Mouse (Mus musculus) embryo, embryonic 10 days (tissue): ENCODE results near the gene Hook2.
A peak's percentile ranks its signal among the peaks of the same experiment; 100 is the strongest.

ENCODE experiments used
- DNase-seq: peaks from one replicate; pipeline ENCODE4 v3.0.0-alpha.2; 2015; ENCODE audit warnings: low spot score

The Hook2 gene

DNA sequence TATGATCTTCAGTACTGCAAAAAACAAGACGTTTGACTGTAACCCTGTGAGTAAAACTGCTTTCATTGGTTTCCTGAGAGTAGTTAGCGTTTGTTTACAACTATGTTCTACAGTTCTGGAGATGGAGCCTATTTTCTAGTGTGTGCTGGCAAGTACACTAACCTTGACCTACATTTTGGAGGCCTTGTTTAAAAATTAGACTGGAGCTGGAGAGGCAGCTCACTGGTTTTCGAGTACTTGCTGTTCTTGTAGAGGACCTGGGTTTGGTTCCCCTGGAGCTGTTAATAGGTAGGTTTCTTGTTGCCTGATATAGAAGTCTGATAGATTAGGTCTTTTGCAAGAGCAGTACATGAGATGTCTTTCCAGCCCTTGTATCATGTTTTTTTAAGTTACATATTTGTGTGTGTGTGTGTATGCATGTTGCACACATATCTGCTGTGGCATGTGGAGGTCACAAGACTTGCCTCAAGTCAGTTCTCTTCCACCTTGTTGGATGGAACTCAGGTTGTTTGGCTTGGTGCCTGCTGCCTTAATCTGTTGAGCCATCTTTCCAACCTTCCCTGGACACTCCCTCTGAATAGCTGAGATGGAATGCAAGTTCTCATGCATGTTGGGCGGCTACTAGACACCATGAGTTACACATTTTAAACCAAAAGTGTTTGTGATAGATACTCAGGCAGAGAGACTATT lies 42.4 kb downstream of the Hook2 start:
- DNase-seq = no peak

DNA sequence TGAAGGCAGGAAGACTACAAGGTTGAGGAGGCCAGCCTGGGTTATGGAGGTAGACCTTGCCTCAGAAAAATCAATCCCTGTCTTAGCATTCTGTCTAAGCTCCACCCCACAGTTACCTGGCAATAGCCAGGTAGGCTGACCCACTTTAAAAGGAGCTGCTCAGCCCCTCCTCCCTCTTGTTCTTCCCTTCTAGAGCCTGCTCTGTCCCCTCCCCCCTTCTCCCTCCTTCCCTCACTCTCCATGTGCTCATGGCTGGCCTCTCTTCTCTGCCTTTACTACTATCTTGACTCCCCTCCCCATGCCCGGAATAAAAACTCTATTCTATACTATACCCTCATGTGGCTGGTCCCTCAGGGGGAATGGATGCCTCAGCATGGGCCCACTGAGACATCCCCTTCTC lies 43.5 kb downstream of the Hook2 start:
- DNase-seq = no peak

DNA sequence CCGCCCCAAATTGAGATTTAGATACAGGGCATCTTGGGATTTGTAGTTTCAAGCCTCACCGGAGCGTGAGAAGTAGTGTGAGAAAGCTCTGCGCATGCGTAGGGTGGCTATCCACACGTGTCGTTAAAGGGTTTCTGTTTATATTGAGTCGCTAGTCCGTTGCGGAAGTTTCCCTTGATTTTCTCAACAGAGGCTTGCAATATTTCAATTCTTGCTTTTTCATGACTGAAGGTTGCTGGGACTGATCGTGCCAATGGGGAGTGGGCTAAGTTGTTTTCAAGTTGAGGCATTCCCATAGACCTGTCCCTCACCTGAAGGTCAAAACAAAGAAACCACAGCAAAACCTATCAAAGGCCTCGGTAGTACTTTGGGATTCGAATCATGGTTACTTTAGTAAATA lies 44.4 kb downstream of the Hook2 start:
- DNase-seq = peak; percentile 96

DNA sequence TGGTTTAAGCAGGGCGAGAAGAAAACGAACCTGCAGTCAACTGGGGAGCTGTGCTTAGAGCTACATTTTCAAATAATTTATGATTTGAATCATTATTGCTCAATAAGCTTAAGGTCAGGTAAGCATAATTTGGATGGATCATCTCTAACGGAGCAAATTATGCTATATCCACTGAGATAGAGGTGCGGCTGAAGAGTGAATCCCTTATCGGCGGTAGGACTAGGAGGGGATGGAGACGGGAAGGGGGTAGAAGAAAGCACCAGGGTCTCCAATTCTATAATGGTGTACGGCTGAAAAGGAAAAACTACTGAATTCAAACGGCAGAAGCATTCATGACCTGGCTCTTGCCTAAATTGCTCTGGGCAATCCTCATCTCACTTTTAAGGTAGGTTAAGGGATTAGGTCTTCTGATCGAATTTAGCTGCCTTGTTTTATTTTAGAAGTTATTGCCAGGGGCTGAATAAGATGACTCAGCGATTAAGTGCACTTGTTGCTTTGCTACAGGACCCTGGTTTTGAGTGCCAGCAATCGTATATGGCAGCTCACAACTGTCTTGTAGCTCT lies 44.8 kb downstream of the Hook2 start:
- DNase-seq = peak; percentile 49

DNA sequence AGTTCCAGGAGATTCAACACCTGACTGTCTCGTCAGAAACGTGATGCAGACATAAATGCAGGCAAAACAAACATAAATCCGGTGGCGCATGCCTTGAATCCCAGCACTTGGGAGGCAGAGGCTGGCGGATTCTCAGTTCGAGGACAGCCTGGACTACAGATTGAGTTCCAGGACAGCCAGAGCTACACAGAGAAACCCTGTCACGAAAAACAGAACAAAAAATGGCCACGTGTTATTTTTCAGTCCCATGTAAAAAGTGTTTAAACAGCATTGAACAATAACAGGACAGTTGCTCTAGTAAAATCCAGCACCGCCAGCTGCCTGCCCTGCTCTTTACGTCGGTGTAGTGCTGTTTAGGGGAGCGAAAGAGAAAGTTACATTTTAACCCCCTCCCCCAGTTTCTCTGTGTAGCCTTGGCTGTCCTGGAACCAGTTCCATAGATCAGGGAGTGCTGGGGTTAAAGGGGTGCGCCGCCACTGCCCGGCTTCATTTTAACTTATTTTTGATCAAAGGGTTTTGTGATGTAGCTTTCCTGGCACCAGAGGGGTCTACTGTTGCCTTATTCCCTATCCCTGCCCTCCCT lies 45.4 kb downstream of the Hook2 start:
- DNase-seq = no peak

- DNase-seq = no peak
These were observed 45.9 kb downstream of the Hook2 start for GRCm38 (mm10) chr8:85036381-85036717.

DNA sequence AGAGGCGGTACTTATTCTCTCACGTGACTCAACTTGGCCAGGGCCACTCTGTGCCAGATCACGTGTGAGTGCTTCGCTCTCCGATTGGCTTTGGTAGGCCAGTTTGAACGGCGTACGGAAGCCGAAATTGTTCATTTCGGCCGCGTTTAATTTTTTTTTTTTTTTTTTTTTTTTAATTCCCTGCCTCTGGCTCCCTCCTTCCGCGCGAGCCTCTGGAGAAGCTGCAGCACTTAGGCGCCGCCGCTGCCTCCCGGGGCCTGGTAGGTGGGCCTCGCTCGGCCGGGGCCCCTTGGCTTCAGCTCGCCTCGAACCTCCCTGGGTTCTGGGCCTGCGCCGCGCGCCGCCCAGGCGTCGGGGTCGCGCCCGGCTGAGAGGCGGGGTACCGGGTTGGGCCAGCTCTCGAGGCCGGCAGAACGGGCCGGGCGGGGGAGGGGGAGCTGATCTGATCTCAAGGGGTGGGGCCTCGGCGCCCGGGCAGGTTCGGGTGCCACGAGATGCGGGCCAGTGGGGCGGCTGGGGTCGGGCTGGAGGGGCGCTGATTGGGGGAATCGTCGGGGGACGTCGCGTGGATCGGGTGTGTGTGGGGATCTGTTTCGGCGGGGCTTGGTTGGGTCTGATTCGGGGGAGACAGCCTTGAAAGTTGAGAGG lies 46.4 kb downstream of the Hook2 start, which contains the start of gene Tnpo2:
TSS of gene Tnpo2 (plus strand) at position 198 of the 648 bp plus-strand sequence.
- peak; percentile 98 for DNase-seq

- peak; percentile 72 for DNase-seq
These were observed 46.9 kb downstream of the Hook2 start for GRCm38 (mm10) chr8:85037366-85037680.

DNA sequence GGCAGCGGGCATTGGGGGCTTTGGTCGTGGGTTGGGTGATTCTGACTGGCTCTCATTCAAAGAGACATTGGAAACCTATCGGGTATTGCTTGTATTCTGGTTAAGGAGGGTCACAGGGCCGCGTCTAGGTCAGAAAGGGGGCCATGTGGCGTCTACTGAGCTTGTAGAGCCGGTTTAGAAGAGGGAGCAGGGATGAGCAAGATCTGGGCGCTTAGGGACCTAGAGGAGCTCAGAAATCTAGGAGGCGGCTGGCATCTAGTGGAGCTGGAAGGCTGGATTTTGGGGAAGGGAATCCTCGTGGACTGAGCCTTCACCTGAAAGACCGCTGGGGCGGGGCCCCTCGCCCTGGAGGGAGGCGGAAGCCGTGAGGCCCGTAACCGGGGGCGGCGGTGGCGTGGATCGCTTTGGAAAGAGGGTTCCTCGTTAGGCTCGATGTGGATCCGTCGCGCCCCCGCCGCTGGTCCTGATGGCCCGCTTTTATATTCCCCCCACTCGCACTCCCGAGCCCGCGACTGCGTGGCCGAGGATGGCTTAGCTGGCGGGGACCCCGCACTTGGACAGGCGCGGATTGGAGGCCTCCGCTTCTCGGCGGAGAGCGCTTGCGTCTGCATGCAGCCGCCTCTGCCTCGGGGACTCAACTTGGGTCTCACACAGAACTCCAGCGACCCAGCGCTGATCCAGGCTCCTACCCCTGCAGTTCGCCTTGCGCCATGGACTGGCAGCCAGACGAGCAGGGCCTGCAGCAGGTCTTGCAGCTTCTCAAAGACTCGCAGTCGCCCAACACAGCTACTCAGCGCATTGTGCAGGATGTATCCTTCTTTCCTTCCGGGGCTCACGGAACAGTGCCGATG lies 47.5 kb downstream of the Hook2 start:
- peak; percentile 68 for DNase-seq

DNA sequence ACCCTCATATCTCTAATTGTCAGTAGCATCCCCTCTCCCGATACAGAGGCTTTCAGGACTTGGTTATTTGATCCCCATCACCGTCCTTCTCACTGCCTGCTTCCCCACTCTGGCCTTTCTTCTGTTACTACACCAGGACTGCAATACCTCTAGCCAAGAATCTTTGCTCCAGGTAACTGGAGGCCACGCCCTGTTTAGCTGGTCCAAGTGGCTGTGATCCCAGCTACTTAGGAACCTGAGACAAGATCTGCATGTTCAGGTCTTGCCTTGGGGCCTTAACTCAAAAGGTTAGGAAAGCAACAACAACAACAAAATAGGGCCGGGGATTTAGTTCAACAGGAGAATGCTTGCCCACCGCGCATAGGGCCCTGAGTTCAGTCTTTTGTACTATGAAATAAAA lies 53.2 kb downstream of the Hook2 start:
- no peak for DNase-seq
